Mouse (Mus musculus): ENCODE results near the gene Tbc1d19. TPM values are rescaled to one million over a fixed set of nuclear protein-coding genes. Genes with fewer than 3 reads are reported as not detected.

The Tbc1d19 gene
- polyA plus RNA-seq, 1 experiment: 12.5 TPM

DNA sequence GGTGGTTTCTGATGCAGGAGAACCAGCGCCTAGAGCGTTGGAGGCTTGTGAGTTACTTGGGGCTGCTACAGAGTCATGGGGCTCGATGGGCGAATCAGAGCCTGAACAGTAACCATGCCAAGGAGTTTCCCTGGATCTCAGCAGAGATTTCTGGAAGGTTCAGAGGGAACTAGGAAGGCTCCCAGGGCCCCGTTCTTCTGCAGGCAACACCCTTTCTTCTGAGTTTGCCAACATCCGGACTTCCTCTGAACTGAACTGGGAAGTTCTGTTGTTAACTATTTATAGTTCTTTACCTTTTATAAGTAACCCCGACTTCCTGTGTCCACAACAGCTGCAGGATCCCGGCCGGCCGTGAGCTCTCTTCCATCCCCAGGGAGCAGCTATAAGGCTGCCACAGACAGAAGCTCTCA, 119.8 kb downstream of the Tbc1d19 start:
- no peak for DNase-seq
- Histone ChIP-seq H3K4me3 (replicated peaks; ENCODE audit: extremely low read depth, low read depth, low read length) (no peak overlapping the region), H3K4me1 (ENCODE audit: control insufficient read depth, insufficient read depth, low read length) (peaks cover 9% of the 10 kb centered on the region)
- TF ChIP-seq POLR2A (IDR thresholded peaks at IDR 0.05; ENCODE audit: borderline replicate concordance, extremely low read depth, low read depth, low read length) (no peak), CTCF (IDR thresholded peaks at IDR 0.05; ENCODE audit: insufficient read depth, low read length) (no peak)
- 19% methylated on average over 10 of the region's 10 CpGs for WGBS

DNA sequence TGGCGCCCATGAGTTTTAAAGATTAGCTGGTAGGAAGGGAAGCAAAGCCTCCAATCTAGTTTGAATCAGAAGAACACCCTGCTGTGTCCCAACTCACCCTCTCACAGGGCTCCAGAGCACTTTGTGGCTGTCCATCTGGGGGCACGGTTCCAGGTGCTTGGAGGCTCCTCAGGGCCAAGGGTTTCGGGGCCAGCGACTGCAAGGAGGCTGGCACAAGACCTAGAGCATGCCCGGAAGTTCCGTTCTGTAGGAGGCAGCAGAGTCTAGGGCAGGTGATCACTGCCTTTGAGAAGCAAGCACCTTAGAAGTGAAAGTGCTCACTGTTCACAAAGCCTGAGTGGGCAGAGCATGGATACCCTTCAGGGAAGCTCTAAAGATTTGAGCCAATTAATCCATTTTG, 120.4 kb downstream of the Tbc1d19 start:
- peaks cover 9% of the 10 kb centered on the region for H3K4me1 ChIP-seq (ENCODE audit: control insufficient read depth, insufficient read depth, low read length)
- 61% methylated on average over 6 of the region's 6 CpGs for WGBS
- no peak for DNase-seq
- TF ChIP-seq CTCF (IDR thresholded peaks at IDR 0.05; ENCODE audit: insufficient read depth, low read length) (0 out of 2 replicates have a peak, but pooled peaks have one; percentile 2), POLR2A (IDR thresholded peaks at IDR 0.05; ENCODE audit: borderline replicate concordance, extremely low read depth, low read depth, low read length) (no peak)
- no peak overlapping the region for H3K4me3 ChIP-seq (replicated peaks; ENCODE audit: extremely low read depth, low read depth, low read length)

DNA sequence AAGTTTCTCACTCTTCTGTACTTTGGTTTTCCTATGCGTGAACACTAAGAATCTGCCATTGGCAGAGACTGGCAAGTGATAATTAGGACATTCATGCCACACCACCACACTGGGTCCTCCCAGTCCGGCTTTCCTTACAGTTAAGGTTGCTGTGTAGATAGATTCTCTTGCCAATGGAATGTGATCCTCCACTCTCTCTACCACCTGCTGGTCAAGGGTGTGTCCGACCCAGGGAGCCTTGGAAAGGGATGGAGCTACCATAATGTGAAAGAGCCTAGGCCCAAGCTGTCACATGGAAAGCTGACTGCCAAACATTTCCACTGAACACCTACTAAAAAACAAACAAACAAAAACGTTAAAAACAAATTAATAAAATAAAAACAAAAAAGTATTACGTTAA, 121.6 kb downstream of the Tbc1d19 start:
- 80% methylated on average over 5 of the region's 5 CpGs for WGBS
- TF ChIP-seq CTCF (IDR thresholded peaks at IDR 0.05; ENCODE audit: insufficient read depth, low read length) (no peak), POLR2A (IDR thresholded peaks at IDR 0.05; ENCODE audit: borderline replicate concordance, extremely low read depth, low read depth, low read length) (no peak)
- DNase-seq: no peak
- H3K4me3 ChIP-seq (replicated peaks; ENCODE audit: extremely low read depth, low read depth, low read length): no peak overlapping the region
- H3K4me1 ChIP-seq (ENCODE audit: control insufficient read depth, insufficient read depth, low read length): peaks cover 9% of the 10 kb centered on the region

DNA sequence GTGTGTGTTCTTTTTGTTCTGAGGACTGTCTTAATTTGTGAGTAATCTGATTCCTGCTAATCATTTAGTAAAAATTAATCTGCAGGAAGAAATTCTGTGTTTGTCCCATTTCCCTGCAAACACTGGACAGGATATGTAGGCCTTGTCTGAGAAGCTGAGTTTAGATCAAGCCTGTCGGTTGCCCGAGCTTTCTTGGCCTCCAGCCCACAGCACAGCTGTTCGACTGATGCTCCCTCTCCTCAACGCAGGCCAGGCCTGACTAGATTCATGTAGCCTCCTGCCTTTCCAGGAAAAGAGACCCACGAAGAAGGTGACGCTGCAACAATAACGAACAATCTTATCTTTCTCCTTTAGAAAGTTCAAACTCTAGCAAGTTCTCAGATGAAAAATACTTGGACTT, 124.2 kb downstream of the Tbc1d19 start:
- TF ChIP-seq CTCF (IDR thresholded peaks at IDR 0.05; ENCODE audit: insufficient read depth, low read length) (no peak), POLR2A (IDR thresholded peaks at IDR 0.05; ENCODE audit: borderline replicate concordance, extremely low read depth, low read depth, low read length) (no peak)
- WGBS: 29% methylated on average over 7 of the region's 7 CpGs
- peak; percentile 47 for DNase-seq
- H3K4me1 ChIP-seq (ENCODE audit: control insufficient read depth, insufficient read depth, low read length): peaks cover 10% of the 10 kb centered on the region
- no peak overlapping the region for H3K4me3 ChIP-seq (replicated peaks; ENCODE audit: extremely low read depth, low read depth, low read length)

DNA sequence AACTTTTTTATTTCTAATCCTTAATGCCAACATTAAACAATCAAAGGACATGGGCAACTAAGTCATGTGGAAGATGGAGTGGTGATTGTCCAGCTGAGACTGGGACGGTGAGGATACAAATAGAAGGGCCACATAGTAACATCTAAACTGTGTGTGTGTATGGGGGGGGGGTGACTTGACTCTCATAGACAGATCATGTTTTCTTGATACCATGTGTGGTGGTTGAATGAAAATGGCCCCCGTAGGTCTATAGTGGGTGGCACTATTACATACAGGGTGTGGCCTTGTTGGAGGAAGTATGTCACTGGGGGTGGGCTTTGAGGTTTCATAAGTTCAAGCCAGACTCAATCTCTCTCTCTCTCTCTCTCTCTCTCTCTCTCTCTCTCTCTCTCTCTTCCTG, 124.6 kb downstream of the Tbc1d19 start:
- H3K4me3 ChIP-seq (replicated peaks; ENCODE audit: extremely low read depth, low read depth, low read length): no peak overlapping the region
- no peak for TF ChIP-seq CTCF (IDR thresholded peaks at IDR 0.05; ENCODE audit: insufficient read depth, low read length)
- no peak for TF ChIP-seq POLR2A (IDR thresholded peaks at IDR 0.05; ENCODE audit: borderline replicate concordance, extremely low read depth, low read depth, low read length)
- DNase-seq: no peak
- WGBS: 66% methylated on average over 2 of the region's 2 CpGs
- H3K4me1 ChIP-seq (ENCODE audit: control insufficient read depth, insufficient read depth, low read length): peaks cover 7% of the 10 kb centered on the region

DNA sequence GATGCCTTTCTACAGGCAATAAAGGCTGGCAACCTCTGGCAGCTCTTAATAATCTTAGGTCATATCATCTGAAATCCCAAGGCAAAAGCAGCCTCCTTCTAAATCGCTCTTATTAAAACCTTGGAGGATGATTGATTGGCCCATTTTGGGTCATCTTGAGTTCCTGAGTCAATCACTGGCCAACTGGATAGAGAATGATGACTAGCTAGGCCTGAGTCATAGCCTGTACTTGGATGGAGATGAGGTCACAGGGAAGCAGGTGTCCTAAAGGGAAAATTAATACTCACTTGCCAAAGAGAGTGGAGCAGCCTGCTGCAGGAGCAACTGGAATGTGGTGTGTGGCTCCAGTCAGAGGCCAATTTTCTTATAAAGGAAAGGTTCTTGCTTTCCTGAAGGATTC, 125.4 kb downstream of the Tbc1d19 start:
- DNase-seq: no peak
- 88% methylated on average over 1 of the region's 1 CpGs for WGBS
- Histone ChIP-seq H3K4me1 (ENCODE audit: control insufficient read depth, insufficient read depth, low read length) (peaks cover 4% of the 10 kb centered on the region), H3K4me3 (replicated peaks; ENCODE audit: extremely low read depth, low read depth, low read length) (no peak overlapping the region)
- TF ChIP-seq POLR2A (IDR thresholded peaks at IDR 0.05; ENCODE audit: borderline replicate concordance, extremely low read depth, low read depth, low read length) (no peak), CTCF (IDR thresholded peaks at IDR 0.05; ENCODE audit: insufficient read depth, low read length) (no peak)

DNA sequence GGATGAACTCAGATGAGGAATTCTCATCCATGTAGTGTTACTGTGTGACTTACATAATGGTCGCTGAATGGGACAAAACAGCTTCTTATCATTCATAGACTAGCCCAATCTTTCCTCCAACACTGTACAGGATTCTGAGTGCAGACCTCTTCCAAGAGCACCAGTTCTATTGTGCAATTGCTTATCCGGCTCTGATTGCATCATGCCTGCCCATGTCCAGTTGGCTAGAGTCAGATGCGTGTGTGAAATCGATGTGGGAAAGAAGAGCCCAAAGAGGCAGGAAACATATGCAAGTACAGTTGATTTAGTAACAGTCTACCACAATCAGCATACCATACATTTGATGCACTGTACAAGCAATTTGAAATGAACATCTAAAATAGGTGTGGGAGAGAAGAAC, 127.8 kb downstream of the Tbc1d19 start:
- peaks cover 4% of the 10 kb centered on the region for H3K4me1 ChIP-seq (ENCODE audit: control insufficient read depth, insufficient read depth, low read length)
- no peak overlapping the region for H3K4me3 ChIP-seq (replicated peaks; ENCODE audit: extremely low read depth, low read depth, low read length)
- TF ChIP-seq CTCF (IDR thresholded peaks at IDR 0.05; ENCODE audit: insufficient read depth, low read length) (no peak), POLR2A (IDR thresholded peaks at IDR 0.05; ENCODE audit: borderline replicate concordance, extremely low read depth, low read depth, low read length) (no peak)
- DNase-seq: no peak
- 28% methylated on average over 4 of the region's 4 CpGs for WGBS

DNA sequence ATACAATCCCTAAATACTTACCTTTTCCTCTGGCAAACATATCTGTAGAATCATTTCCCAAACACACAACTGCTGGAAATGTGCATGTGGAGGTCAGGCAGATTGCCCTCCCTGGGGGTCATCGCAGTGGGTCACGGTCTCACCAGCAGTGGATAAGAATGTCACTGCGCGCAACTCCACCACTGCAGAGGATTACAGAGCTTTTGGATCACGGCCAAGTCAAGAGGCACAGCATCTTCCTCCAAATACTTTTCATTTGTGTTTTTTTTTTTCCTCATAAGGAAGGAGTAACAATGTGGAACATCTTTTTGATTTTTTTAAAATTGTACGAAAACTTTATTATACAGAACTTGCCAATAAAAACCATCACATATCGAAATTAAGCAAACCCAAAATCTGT, 129.6 kb downstream of the Tbc1d19 start:
- no peak for DNase-seq
- no peak for TF ChIP-seq POLR2A (IDR thresholded peaks at IDR 0.05; ENCODE audit: borderline replicate concordance, extremely low read depth, low read depth, low read length)
- TF ChIP-seq CTCF (IDR thresholded peaks at IDR 0.05; ENCODE audit: insufficient read depth, low read length): no peak
- Histone ChIP-seq H3K4me3 (replicated peaks; ENCODE audit: extremely low read depth, low read depth, low read length) (no peak overlapping the region), H3K4me1 (ENCODE audit: control insufficient read depth, insufficient read depth, low read length) (peaks cover 4% of the 10 kb centered on the region; the same call in 1 of the 2 replicates)
- WGBS: 76% methylated on average over 7 of the region's 7 CpGs

DNA sequence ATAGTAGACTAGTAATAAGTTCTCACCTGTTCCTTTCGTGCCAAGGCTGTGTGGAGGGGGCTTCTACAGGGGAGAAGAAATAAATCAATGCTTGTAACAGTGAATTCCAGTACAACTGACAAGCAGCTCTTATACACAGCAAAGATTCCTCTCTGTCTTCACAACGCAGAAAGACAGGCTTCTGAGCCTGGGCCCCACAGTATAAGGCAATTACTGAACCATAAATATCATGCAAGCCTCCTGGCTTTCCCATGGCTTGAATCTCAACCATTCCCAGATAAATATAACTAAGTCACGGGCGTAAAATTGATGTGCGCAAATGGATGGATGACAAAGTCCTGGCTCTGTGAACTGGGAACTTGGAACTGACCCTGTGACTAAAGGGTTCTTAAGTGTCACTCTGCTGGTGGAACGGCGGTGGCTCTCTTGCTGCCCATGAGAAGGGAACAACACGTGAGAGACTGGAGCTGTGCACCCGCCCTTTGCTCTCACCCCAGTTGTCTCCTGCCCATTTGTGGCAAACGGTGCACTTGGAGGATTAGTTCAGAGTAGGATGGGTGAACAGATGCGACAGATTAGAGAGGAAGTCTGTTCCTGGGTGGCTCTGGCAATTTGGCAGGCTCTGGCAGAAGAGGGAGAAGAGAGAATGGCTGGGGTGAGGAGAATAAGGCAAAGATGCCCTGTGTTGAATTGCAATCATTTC, 132.1 kb downstream of the Tbc1d19 start:
- WGBS: 64% methylated on average over 11 of the region's 11 CpGs
- peaks cover 7% of the 10 kb centered on the region for H3K4me1 ChIP-seq (ENCODE audit: control insufficient read depth, insufficient read depth, low read length)
- no peak for DNase-seq
- TF ChIP-seq POLR2A (IDR thresholded peaks at IDR 0.05; ENCODE audit: borderline replicate concordance, extremely low read depth, low read depth, low read length): no peak
- no peak for TF ChIP-seq CTCF (IDR thresholded peaks at IDR 0.05; ENCODE audit: insufficient read depth, low read length)
- H3K4me3 ChIP-seq (replicated peaks; ENCODE audit: extremely low read depth, low read depth, low read length): no peak overlapping the region

DNA sequence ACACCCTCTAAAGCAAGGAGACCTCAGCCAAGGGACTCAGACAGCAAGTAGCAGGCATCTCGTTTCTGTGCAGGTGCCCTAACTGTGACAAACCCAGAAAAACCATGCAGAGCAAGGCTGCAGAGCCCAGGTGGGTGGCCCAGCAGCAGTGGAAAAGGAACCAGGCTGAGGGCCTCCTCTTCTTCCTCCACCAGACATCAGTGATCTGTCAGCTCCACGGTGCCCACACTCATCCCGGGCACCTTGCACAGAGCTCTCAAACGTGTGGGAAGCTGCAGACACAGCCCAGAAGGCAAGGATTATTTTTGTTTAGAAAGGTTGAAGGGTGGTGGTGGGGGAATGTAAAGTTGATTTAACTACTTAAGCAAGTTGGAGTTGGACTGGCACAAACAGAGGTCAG, 132.9 kb downstream of the Tbc1d19 start:
- DNase-seq: no peak

More for the DNA sequence above, 132.9 kb downstream of the Tbc1d19 start:
- Histone ChIP-seq H3K4me1 (ENCODE audit: control insufficient read depth, insufficient read depth, low read length) (peaks cover 6% of the 10 kb centered on the region), H3K4me3 (replicated peaks; ENCODE audit: extremely low read depth, low read depth, low read length) (no peak overlapping the region)
- TF ChIP-seq CTCF (IDR thresholded peaks at IDR 0.05; ENCODE audit: insufficient read depth, low read length) (no peak), POLR2A (IDR thresholded peaks at IDR 0.05; ENCODE audit: borderline replicate concordance, extremely low read depth, low read depth, low read length) (no peak)
- 72% methylated on average over 4 of the region's 4 CpGs for WGBS

Data from lung, adult 2 months (tissue).